Mouse (Mus musculus) ES-E14 (cell line): Measurements from ENCODE around the gene Baiap2. TPM values are rescaled to one million over a fixed set of nuclear protein-coding genes. Genes with fewer than 3 reads are reported as not detected.

Source experiments
- DNase-seq: peaks from one replicate; pipeline ENCODE4 v3.0.0-alpha.2; 2013; ENCODE audit warnings: low read depth, low spot score
- H3K27ac ChIP-seq: 2 replicates; pipeline ENCODE4 v1.5.1; 2012; ENCODE audit warnings: low read depth, mild to moderate bottlenecking, low read length, moderate library complexity, mixed read lengths; ENCODE audit not compliant: poor library complexity, insufficient read depth, severe bottlenecking
- H3K36me3 ChIP-seq: 2 replicates; pipeline ENCODE4 v1.6.1; 2012; ENCODE audit warnings: mild to moderate bottlenecking, low read length, moderate library complexity, mixed read lengths; ENCODE audit not compliant: control insufficient read depth, poor library complexity, insufficient read depth, severe bottlenecking
- H3K4me1 ChIP-seq, 2 experiments: fragments of 150-350 bp in 1 of 2; sonication (generic) in 1 of 2; 2 replicates each; pipeline ENCODE4 v1.6.1; 2012; ENCODE audit warnings: low read length in 2 of 2, mild to moderate bottlenecking in 1 of 2, mixed read lengths in 1 of 2; ENCODE audit not compliant: control insufficient read depth in 2 of 2, insufficient read depth in 2 of 2, poor library complexity in 1 of 2
- H3K4me3 ChIP-seq, 2 experiments: fragments of 150-350 bp in 1 of 2; sonication (generic) in 1 of 2; 2 replicates each; pipeline ENCODE4 v1.5.1; 2012; ENCODE audit warnings: low read length in 2 of 2, low read depth in 1 of 2, mild to moderate bottlenecking in 1 of 2, mixed read lengths in 1 of 2; ENCODE audit not compliant: insufficient read depth in 1 of 2, poor library complexity in 1 of 2, severe bottlenecking in 1 of 2
- H3K9ac ChIP-seq: 2 replicates; pipeline ENCODE4 v1.6.1; 2012; ENCODE audit warnings: low read depth, mild to moderate bottlenecking, low read length, mixed read lengths; ENCODE audit not compliant: poor library complexity, insufficient read depth, severe bottlenecking
- H3K9me3 ChIP-seq: fragments of 150-350 bp; sonication (generic); 2 replicates; pipeline ENCODE4 v1.6.1; 2012; ENCODE audit warnings: low read depth, mild to moderate bottlenecking, low read length; ENCODE audit not compliant: control insufficient read depth, insufficient read depth
- CHD2 ChIP-seq: IDR thresholded peaks from 2 replicates; pipeline ENCODE4 v1.6.1; 2014; ENCODE audit warnings: mild to moderate bottlenecking, low read depth, low read length, inconsistent platforms
- HCFC1 ChIP-seq: IDR thresholded peaks from 2 replicates; pipeline ENCODE4 v1.6.1; 2012; ENCODE audit warnings: low read length, inconsistent platforms, borderline replicate concordance; ENCODE audit not compliant: insufficient read depth
- MAFK ChIP-seq: IDR thresholded peaks from 2 replicates; pipeline ENCODE4 v1.6.1; 2014; ENCODE audit warnings: mild to moderate bottlenecking, low read depth, low read length, inconsistent platforms; ENCODE audit not compliant: insufficient read depth
- ZC3H11A ChIP-seq: IDR thresholded peaks from 2 replicates; pipeline ENCODE4 v1.6.1; 2012; ENCODE audit warnings: low read depth, mild to moderate bottlenecking, inconsistent platforms, low read length, borderline replicate concordance
- ZNF384 ChIP-seq: IDR thresholded peaks from 2 replicates; pipeline ENCODE4 v1.6.1; 2012; ENCODE audit warnings: low read depth, low read length, inconsistent platforms
- in situ Hi-C, 2 experiments: fragments of 600-800 bp; cut with MboI; formaldehyde crosslinking; loops; one replicate each; pipeline ENCODE4 v1.15.1; 2025; ENCODE audit warnings: low sequenced_read_pairs in 2 of 2, inconsistent platforms in 1 of 2; ENCODE audit not compliant: unreplicated experiment in 2 of 2
- total RNA-seq: library from RNA; depleted of rRNA; stranded (reverse); fragments of 300-350 nt; gene quantifications from 2 replicates; pipeline ENCODE4 v1.2.3, GENCODE M21; 2012

Baiap2 gene
- total RNA-seq, 1 experiment: 23.3 TPM

GRCm38 (mm10) chr11:120040440-120040839 is 97.9 kb downstream of the Baiap2 start:
- no peak for DNase-seq
- in situ Hi-C loops: no loop called here
- Histone ChIP-seq H3K36me3 (no peaks in the 10 kb centered on the region), H3K9me3 (no peaks in the 10 kb centered on the region), H3K4me1 (no peaks in the 10 kb centered on the region; a peak in 1 of 4 replicates), H3K27ac (no peak overlapping the region), H3K9ac (no peak overlapping the region), H3K4me3 (no peak overlapping the region)
- TF ChIP-seq MAFK (no peak), HCFC1 (no peak), ZNF384 (no peak), CHD2 (no peak), ZC3H11A (no peak)

GRCm38 (mm10) chr11:120041191-120042123 is 98.9 kb downstream of the Baiap2 start:
- Histone ChIP-seq H3K36me3 (no peaks in the 10 kb centered on the region), H3K27ac (no peak overlapping the region), H3K4me1 (no peaks in the 10 kb centered on the region; a peak in 1 of 4 replicates), H3K4me3 (no peak overlapping the region), H3K9me3 (no peaks in the 10 kb centered on the region), H3K9ac (no peak overlapping the region)
- no peak for TF ChIP-seq MAFK
- TF ChIP-seq ZNF384: no peak
- no peak for TF ChIP-seq ZC3H11A
- no peak for TF ChIP-seq CHD2
- TF ChIP-seq HCFC1: no peak
- DNase-seq: no peak
- in situ Hi-C loops: no loop called here

GRCm38 (mm10) chr11:120042141-120042838 is 99.7 kb downstream of the Baiap2 start:
- Histone ChIP-seq H3K36me3 (no peaks in the 10 kb centered on the region), H3K27ac (no peak overlapping the region), H3K9me3 (no peaks in the 10 kb centered on the region), H3K4me1 (peaks cover 0 to 2% of the 10 kb centered on the region in 2 experiments; a peak in 1 of 4 replicates), H3K9ac (no peak overlapping the region), H3K4me3 (no peak overlapping the region)
- DNase-seq: no peak
- in situ Hi-C loops: no loop called here
- no peak for TF ChIP-seq CHD2
- TF ChIP-seq MAFK: no peak
- TF ChIP-seq ZNF384: no peak
- no peak for TF ChIP-seq HCFC1
- no peak for TF ChIP-seq ZC3H11A

- Histone ChIP-seq H3K36me3 (no peaks in the 10 kb centered on the region), H3K27ac (no peak overlapping the region), H3K4me3 (no peak overlapping the region), H3K4me1 (peaks cover 1 to 9% of the 10 kb centered on the region in 2 experiments; a peak in 2 of 4 replicates), H3K9me3 (no peaks in the 10 kb centered on the region), H3K9ac (no peak overlapping the region)
- TF ChIP-seq CHD2 (no peak), ZNF384 (no peak), HCFC1 (no peak), ZC3H11A (no peak), MAFK (no peak)
- no peak for DNase-seq
- in situ Hi-C loops: no loop called here
Observed at GRCm38 (mm10) chr11:120045341-120045740, 102.8 kb downstream of the Baiap2 start.
